Mouse (Mus musculus) ovary, adult 18-20 months (tissue): Measurements from ENCODE around the gene Gfap.
A peak's percentile ranks its signal among the peaks of the same experiment; 100 is the strongest.

ENCODE experiments used
- DNase-seq: peaks from one replicate; pipeline ENCODE4 v3.0.0; 2022; ENCODE audit warnings: low spot score, mixed read lengths

The Gfap gene

GRCm38 (mm10) chr11:102900763-102901162 is at the start of gene Gfap:
Gene Gfap, minus strand, starts transcription at chr11:102900912.
- peak; percentile 28 for DNase-seq

DNA sequence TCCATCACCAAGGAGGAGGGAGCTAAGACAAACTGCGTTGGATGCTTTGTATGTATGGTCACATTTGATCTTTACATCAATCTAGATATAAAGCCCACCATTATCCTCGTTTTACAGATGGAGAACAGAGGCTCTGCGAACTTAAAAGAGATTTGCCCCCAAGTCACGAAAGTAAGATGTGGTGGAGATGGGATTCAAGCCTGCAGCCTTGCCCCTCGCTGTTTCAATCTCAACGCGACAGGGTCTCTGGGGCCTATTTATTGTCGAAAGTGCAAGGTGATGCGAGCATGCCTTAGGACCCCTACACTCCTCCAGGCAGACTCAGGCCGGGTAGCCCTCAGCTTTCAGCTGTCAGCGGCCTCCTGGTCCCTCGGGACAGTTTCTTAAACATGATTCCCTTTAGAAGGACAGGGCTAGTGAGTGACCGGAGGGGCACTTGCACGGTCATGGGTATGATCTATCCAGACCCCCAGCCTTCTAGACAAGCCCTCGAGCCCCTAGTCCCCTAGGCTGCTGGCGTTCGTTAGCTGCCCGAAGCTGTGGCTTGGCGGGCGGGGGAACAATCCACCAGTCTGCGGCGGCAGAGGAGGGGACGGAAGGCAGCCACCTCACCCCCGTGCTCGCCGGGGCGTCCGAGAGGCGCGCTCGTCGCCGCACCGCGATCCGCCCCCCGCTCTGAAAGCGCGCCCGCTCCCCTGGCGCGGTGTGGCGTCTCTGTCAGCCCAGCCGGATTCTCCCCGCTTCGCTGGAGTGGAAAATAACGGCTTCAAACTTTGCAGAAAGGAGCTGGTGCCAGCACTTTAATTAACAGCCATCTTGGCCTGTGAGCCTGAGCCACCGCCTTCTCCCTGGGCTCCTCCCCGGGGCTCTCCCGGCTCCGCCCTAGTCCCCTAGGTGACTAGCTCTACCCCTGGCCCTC is 47.6 kb upstream of the Gfap start:
- peak; percentile 10 for DNase-seq

DNA sequence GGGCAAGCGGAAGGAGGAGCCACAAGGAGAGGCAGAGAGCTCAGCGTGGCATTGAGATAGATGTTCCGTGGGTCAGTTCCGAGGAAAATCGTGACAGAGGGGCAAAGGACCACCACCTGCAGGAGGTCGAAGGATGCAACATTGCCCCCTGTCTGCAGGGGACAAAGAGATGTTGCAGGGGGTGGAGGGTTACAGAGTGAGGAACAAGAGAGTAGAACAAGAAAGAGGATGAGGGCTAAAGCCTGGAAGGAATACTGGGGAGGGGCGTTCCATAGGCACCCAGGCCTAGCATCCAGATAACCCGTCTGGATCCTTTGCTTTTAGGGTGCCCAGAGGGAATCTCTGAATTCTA is 46.3 kb upstream of the Gfap start:
- no peak for DNase-seq

DNA sequence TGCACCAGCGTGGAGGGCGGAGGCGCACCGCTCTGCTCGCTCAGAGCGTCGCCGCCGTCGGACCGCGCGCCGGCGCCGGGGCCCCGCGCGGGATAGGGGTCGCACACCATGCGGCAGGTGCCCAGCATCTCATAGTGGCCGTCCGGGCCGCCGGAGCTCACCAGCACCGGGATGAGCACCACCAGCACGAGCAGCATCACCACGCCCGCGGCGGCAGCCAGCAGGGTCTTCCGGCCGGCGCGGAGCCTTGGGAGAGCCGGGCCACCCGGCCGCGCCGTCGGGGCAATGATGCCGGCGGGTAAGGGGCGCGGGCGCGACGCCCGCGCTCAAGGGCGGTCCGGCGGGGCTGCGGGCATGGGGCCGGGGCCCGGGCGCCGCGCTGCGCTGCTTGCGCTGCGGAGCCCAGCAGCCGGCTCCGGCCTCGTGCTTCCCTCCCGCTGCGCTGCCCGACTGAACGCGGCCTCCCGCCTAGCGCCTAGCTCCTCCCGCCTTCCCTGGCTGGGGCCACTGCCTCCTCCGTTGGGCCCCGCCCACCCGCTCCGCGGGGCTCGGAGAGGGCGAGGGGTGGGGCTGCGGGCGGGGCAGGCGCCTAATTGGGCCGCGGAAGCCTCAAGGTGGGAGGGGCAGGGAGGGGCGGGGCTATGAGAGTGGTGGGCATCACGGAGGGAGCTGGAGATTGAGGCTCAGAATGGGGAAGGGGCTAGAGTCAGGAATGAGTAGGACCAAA is 45.7 kb upstream of the Gfap start, which contains the start of gene C1ql1:
Gene C1ql1 (minus strand): TSS at position 424 of the 727 bp plus-strand sequence.
- peak; percentile 83 for DNase-seq

- DNase-seq: no peak
Measured at GRCm38 (mm10) chr11:102945306-102946264, 44.9 kb upstream of the Gfap start.

- no peak for DNase-seq
Measured at GRCm38 (mm10) chr11:102941236-102941635, 40.5 kb upstream of the Gfap start.

- DNase-seq: no peak
Measured at GRCm38 (mm10) chr11:102939024-102939675, 38.4 kb upstream of the Gfap start.

DNA sequence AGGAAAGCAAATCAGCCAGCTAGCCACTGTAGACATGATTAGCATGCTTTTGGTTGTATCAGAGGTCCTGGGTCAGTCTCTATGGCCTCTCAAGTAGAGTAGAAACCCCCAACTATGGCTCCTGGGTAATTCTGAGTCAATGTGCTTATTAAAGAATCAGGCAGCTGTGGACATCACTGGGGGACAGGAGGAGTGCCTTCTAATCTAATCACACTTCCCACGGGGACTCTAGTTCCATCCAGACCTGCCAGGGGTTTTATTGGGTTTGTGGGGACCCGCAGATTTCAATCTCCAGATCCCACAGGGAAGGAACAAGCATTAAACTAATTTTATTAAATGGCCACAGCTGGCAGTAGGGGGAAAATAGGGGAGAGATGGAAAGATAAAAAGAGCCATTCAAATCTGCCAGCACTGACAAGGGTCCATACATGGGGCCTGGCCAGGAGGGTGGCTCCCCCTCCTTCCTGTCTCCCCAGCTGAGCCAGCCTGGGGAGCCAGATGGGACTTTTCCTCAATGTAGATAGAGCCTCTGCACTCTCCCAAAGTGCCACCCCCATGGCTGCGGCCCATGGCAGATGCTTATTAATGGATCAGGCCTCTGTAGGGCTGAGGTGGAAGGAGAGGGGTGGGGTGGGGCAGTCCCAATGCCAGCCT is 36.9 kb upstream of the Gfap start:
- DNase-seq: no peak

- DNase-seq: no peak
Measured at GRCm38 (mm10) chr11:102936272-102936671, 35.6 kb upstream of the Gfap start.

GRCm38 (mm10) chr11:102930672-102931071 is 30.0 kb upstream of the Gfap start:
- DNase-seq: no peak

- DNase-seq: no peak
Measured at GRCm38 (mm10) chr11:102925351-102925717, 24.6 kb upstream of the Gfap start.

- peak; percentile 90 for DNase-seq
Measured at GRCm38 (mm10) chr11:102924557-102925350, 24.0 kb upstream of the Gfap start, which contains the start of gene Kif18b. Gene Kif18b, minus strand, starts transcription at chr11:102925124.

- no peak for DNase-seq
Measured at GRCm38 (mm10) chr11:102921491-102921890, 20.8 kb upstream of the Gfap start.

DNA sequence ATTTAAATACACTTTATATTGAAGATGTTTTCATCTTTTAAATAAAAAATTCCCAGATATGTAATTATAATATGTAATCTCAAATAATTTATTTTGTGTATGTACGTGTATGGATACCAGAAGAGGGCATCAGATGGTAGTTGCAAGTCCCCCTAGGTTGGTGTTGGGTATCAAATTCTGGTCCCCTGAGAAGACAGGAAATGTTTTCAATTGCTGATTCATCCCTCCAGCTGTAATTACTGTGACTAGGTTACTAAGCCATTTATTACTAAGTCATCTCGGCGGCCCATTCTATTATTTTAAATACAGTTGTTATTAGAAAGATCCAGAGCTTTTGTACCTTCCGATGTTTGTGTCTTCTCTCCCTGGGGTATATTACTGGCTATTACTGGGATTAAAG is 17.4 kb upstream of the Gfap start:
- no peak for DNase-seq

DNA sequence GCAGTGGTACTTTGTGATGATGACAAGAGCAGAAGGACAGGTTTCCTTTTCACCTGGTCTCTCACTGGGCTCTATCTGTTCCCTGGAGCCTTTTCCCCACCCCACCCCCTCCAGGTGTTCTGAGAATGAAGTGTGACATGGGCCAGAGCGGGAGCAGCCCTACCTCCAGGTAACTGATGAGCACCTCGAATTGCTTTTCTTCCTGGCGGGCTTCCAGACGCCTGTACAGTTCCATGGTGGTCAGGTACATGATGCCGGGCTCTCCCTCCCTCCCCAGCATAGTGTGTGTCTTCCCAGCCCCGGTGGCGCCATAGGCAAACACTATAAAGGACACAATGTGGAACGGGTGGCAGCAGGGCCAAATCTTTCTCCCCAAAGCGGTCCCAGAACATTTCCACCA is 14.7 kb upstream of the Gfap start:
- DNase-seq: no peak

DNA sequence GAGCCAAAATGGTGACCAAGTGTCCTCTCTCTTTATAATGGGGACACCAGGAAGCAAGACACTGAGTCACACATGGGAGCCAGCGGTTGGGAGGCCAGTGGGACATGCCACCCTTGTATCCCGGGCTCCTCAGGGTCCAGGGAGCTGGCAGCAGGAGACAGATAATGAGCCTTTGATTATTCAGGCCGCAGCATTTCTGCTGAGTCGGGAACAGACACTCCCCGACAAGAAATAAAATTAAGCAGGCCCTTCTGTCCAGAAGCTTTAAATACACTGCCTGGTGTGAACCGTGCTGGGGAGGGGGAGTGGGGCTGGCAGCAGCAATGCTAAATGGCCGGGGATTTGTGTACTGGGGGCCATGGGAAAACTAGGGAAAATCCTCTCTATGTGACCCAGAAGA is 10.7 kb upstream of the Gfap start:
- DNase-seq: no peak

DNA sequence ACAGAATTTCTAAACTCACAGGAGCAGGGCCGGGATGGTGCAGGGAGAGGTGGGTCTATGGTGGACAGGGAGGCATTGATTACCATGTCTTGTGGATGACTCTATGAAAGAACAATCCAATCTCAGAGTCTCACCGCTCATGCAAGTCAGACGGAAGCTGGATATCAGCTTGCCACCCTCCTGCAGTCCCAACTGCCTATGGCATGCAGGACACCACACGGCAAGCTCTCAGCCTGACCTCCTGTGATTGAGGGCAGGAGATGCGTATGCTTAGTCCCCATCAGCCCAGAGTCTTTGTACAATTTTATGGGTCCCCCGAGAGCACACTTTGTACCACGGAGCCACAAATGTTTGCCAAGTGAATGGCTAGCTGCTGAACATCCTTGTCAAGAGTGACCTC is 2.9 kb upstream of the Gfap start:
- no peak for DNase-seq

DNA sequence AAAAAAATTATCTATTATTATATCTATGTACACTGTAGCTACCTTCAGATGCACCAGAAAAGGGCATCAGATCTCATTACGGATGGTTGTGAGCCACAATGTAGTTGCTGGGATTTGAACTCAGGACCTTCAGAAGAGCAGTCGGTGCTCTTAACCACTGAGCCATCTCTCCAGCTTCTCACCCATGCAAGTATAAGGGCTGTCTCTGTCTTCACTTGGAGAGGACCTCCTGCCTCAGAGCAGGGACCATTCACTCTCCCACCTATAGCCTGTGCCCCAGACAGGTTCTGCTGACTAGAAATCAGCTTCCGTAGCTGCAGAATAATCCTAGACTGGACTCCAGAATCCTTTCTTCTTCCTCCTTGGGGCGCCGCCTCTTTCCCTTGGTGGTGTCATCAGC is 1.4 kb upstream of the Gfap start:
- DNase-seq: no peak

- DNase-seq: no peak
Measured at GRCm38 (mm10) chr11:102901199-102901598, 487 bp upstream of the Gfap start.

GRCm38 (mm10) chr11:102898408-102898807 is 2.3 kb downstream of the Gfap start:
- DNase-seq: no peak
